Mouse (Mus musculus) gastrocnemius, adult 8-10 months (tissue): ENCODE data around the gene Olfr819. TPM values are rescaled to one million over a fixed set of nuclear protein-coding genes. Genes with fewer than 3 reads are reported as not detected.
"Not testable (repeated sequence)": the region's sequence is repeated elsewhere in the genome, so short reads cannot be mapped to it uniquely, and the experiment has no call there.

ENCODE experiments used
- DNase-seq, 2 experiments: peaks; one replicate each; pipeline ENCODE4 v3.0.0; 2022; ENCODE audit warnings: low spot score in 2 of 2
- total RNA-seq, 4 experiments: library from RNA; stranded (reverse); gene quantifications; 2 replicates each; pipeline ENCODE4 v1.2.4; 2022

Olfr819 gene
- not detected for total RNA-seq

DNA sequence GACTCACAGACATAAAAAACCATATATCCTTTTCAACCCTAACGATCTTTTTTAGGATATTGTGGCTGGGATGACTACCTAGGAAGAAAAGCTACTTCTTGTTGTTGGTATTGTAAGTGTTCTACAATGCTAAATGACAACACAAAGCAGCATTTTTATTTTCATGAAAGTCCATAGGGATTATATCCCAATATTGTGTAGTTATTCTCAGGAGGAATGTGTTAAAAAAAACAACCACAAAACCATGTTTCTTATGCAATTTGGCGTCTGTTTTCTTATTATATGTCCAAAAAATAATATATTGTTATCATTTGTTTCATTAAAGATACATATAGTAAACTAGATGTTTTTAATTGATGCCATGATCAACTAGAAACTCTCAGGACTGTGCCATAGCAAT is at the start of gene Olfr819:
Gene Olfr819, minus strand, starts transcription at position 101 of the 400 bp plus-strand sequence.
- not testable (repeated sequence) for DNase-seq

DNA sequence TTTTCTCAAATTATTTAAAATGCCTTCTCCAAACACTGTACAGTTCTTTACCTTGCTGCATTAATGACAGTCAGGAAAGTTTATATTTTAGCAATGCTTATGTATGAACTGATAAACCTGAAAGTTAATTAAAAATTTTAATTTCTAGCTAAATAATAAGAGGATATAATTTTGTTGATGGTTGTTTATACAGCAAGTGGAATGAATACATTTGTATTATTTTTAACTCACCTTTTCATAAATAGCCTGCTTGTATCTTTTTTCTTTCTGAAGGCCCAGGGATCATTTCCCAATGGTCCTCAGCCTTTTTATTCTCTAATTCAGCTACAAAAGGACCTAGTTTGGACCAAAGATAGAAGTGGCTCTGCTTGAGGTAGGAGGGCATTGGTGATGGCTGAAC is 45.3 kb upstream of the Olfr819 start, which contains the start of gene Olfr820:
Gene Olfr820, plus strand, starts transcription at position 301 of the 400 bp plus-strand sequence.
- no peak for DNase-seq

DNA sequence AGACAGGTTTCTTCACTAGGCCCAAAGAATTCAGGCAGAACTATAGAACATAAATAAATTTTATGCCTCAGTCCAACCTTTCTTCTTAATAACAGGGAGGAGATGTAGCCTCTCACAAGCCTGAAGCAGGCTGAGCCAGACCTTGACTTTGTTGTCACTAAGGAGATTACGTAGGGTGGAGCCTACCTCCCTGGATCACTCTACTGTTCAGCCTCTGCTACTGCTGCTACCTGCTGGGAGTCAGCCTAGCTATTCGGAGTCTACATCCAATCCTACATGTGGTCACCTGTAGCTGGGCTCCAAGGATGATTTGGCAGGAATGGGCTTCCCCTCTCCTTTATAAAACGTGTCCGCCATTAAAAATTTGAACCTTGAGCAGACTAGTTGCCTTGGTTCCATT is 38.3 kb upstream of the Olfr819 start:
- not testable (repeated sequence) for DNase-seq

DNA sequence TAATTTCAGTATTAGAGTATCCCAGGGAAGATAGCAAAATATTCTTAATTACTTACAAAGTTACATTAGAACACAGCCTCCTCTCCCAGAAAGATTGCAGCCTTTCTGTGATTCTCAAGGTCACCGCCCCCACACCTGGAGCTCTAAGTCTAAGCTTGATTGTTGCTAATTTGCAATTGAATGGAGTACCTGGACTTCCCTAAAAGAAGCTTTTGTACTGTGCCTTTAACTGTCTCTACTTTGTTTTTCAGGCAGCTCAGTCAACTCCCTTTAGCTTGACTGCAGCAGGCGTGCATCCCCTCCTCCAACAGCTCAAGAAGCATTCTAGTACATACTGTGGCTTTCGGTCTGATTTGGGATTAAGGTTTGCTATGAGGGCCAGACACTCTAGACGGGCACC is 37.0 kb upstream of the Olfr819 start:
- DNase-seq: not testable (repeated sequence)

DNA sequence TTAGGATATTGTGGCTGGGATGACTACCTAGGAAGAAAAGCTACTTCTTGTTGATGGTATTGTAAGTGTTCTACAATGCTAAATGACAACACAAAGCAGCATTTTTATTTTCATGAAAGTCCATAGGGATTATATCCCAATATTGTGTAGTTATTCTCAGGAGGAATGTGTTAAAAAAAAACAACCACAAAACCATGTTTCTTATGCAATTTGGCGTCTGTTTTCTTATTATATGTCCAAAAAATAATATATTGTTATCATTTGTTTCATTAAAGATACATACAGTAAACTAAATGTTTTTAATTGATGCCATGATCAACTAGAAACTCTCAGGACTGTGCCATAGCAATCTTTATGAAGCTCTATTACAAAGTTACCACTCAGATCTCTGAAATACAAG is 17.9 kb upstream of the Olfr819 start, which contains the start of gene Gm10310:
Gene Gm10310, minus strand, starts transcription at position 101 of the 400 bp plus-strand sequence.
- DNase-seq: not testable (repeated sequence)

DNA sequence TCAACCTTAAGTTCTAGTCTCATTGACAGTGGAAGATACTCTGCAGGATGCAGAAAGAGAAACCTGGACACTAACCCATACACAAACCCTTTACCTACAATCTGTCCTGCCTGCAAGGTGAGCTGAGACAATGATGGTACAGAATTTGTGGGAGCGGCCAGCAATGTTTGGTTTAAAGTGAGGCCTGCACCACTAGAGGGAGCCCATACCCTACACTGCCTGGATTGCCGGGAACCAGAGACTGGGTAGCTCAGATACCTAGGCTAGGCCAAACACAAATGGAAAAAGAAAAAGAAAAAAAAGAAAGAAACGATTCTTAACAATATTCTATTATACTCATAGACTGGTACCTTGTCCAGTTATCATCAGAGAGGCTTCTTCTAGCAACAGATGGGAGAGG is 14.8 kb upstream of the Olfr819 start:
- not testable (repeated sequence) for DNase-seq

DNA sequence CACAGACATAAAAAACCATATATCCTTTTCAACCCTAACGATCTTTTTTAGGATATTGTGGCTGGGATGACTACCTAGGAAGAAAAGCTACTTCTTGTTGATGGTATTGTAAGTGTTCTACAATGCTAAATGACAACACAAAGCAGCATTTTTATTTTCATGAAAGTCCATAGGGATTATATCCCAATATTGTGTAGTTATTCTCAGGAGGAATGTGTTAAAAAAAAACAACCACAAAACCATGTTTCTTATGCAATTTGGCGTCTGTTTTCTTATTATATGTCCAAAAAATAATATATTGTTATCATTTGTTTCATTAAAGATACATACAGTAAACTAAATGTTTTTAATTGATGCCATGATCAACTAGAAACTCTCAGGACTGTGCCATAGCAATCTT is 9.0 kb upstream of the Olfr819 start, which contains the start of gene Olfr247:
Gene Olfr247, minus strand, starts transcription at position 101 of the 400 bp plus-strand sequence.
- not testable (repeated sequence) for DNase-seq

DNA sequence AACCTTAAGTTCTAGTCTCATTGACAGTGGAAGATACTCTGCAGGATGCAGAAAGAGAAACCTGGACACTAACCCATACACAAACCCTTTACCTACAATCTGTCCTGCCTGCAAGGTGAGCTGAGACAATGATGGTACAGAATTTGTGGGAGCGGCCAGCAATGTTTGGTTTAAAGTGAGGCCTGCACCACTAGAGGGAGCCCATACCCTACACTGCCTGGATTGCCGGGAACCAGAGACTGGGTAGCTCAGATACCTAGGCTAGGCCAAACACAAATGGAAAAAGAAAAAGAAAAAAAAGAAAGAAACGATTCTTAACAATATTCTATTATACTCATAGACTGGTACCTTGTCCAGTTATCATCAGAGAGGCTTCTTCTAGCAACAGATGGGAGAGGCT is 5.9 kb upstream of the Olfr819 start:
- DNase-seq: not testable (repeated sequence)

DNA sequence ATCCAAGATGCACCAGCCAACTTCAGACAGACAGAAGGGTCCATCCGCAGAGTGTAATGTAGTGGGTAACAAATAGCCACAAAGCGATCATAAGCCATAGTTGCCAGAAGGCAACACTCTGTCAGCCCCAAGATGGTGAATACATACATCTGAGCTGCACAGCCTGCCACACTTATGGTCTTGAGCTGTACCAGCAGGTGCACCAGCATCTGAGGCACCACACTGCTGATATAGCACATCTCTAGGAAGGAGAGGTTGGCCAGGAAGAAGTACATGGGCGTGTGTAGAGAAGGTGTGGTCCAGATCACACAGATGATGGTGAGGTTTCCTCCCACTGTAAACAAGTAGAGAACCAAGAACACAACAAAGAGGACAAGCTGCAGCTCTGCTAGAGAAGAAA is 834 bp downstream of the Olfr819 start:
- DNase-seq: not testable (repeated sequence)

DNA sequence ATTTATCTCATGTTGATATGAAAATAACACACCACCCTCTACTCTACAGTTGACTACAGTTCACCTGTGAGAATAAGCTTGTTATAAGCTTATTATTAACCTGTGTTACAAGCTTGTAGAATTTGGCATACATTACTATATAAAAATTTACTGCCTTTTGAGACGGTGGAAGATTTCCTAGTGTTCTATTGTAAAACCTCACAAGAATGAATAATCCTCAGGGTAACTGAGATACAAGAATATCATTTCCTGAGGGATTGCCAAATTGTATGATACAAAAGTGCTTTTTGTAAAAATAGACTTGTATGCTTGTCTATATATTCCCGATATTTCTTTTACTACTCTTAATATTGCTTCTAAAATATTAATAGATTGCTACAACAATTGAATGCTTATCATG is 18.1 kb downstream of the Olfr819 start, which contains the start of gene Olfr818:
Gene Olfr818, minus strand, starts transcription at position 101 of the 400 bp plus-strand sequence.
- no peak for DNase-seq

DNA sequence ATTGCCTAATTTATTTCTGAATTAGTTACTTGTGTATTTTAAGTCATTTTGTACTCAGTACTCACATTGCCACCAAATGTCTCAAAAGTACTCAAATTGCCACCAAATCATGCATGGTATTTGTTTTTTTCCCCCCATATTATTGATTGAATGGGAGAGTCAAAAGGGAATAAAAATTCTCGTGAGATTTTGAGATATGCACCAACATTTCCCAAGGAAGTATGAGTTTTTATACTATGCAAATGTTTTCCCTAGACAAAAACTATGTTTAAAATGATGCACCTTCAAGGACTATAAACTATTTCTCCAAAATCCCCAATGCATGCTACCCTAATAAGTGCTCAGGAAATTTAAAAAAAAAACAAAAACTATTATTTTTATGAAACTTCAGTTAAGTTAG is 51.6 kb downstream of the Olfr819 start, which contains the start of gene Olfr816:
Gene Olfr816, minus strand, starts transcription at position 101 of the 400 bp plus-strand sequence.
- no peak for DNase-seq

Other genes with a start within 250 kb of the Olfr819 start
- gene Olfr805, start 237.9 kb downstream of the Olfr819 start, total RNA-seq: not detected
- not detected for gene Olfr806, start 225.3 kb downstream of the Olfr819 start, total RNA-seq
- gene Olfr807, start 209.5 kb downstream of the Olfr819 start, total RNA-seq: not detected
- not detected for gene Olfr808, start 201.8 kb downstream of the Olfr819 start, total RNA-seq
- not detected for gene Olfr809, start 192.6 kb downstream of the Olfr819 start, total RNA-seq
- not detected for gene Olfr810, start 172.3 kb downstream of the Olfr819 start, total RNA-seq
- not detected for gene Olfr811, start 162.9 kb downstream of the Olfr819 start, total RNA-seq
- gene Olfr812, start 121.2 kb downstream of the Olfr819 start, total RNA-seq: not detected
- not detected for gene Olfr813, start 111.9 kb downstream of the Olfr819 start, total RNA-seq
- not detected for gene Olfr814, start 87.4 kb downstream of the Olfr819 start, total RNA-seq
- not detected for gene Olfr815, start 61.4 kb downstream of the Olfr819 start, total RNA-seq
- not detected for gene Olfr816, start 51.7 kb downstream of the Olfr819 start, total RNA-seq
- gene Olfr818, start 18.2 kb downstream of the Olfr819 start, total RNA-seq: not detected
- not detected for gene Olfr247, start 8.9 kb upstream of the Olfr819 start, total RNA-seq
- not detected for gene Gm10310, start 17.8 kb upstream of the Olfr819 start, total RNA-seq
- gene Olfr820, start 45.4 kb upstream of the Olfr819 start, total RNA-seq: not detected
- gene Olfr821, start 63.1 kb upstream of the Olfr819 start, total RNA-seq: not detected
- gene Olfr822, start 103.9 kb upstream of the Olfr819 start, total RNA-seq: not detected
- gene Olfr823, start 148.1 kb upstream of the Olfr819 start, total RNA-seq: not detected
- gene Olfr824, start 162.7 kb upstream of the Olfr819 start, total RNA-seq: not detected
- not detected for gene Olfr825, start 199.5 kb upstream of the Olfr819 start, total RNA-seq
- gene Olfr826, start 216.9 kb upstream of the Olfr819 start, total RNA-seq: not detected
- not detected for gene Olfr827, start 247.1 kb upstream of the Olfr819 start, total RNA-seq